Mouse (Mus musculus) urinary bladder, postnatal 4 days (tissue): Measurements from ENCODE around the gene Actn1.
"Not testable (repeated sequence)": the region's sequence is repeated elsewhere in the genome, so short reads cannot be mapped to it uniquely, and the experiment has no call there.

ENCODE experiments used
- DNase-seq, 2 experiments: peaks; one replicate each; pipeline ENCODE4 v3.0.0; 2021 to 2022; ENCODE audit warnings: low spot score in 2 of 2

Actn1 gene

GRCm38 (mm10) chr12:80260056-80260743, at the start of gene Actn1:
Gene Actn1, minus strand, starts transcription at chr12:80260371.
- DNase-seq = peak; percentile 89 to 90

- no peak for DNase-seq
These were observed 47.4 kb upstream of the Actn1 start for GRCm38 (mm10) chr12:80307556-80307955.

- no peak for DNase-seq
These were observed 44.3 kb upstream of the Actn1 start for GRCm38 (mm10) chr12:80304518-80304917.

GRCm38 (mm10) chr12:80300833-80301456, 40.8 kb upstream of the Actn1 start:
- no peak for DNase-seq

- no peak for DNase-seq
These were observed 38.5 kb upstream of the Actn1 start for GRCm38 (mm10) chr12:80298714-80299113.

- DNase-seq = no peak
These were observed 31.8 kb upstream of the Actn1 start for GRCm38 (mm10) chr12:80291895-80292435.

- DNase-seq = no peak
These were observed 30.8 kb upstream of the Actn1 start for GRCm38 (mm10) chr12:80290964-80291363.

GRCm38 (mm10) chr12:80290483-80290882, 30.3 kb upstream of the Actn1 start:
- no peak for DNase-seq

GRCm38 (mm10) chr12:80289722-80290121, 29.6 kb upstream of the Actn1 start:
- DNase-seq = no peak

- DNase-seq = no peak
These were observed 25.7 kb upstream of the Actn1 start for GRCm38 (mm10) chr12:80285890-80286289.

GRCm38 (mm10) chr12:80284251-80284650, 24.1 kb upstream of the Actn1 start:
- DNase-seq = not testable (repeated sequence)

GRCm38 (mm10) chr12:80278866-80279265, 18.7 kb upstream of the Actn1 start:
- DNase-seq = no peak

- DNase-seq = no peak
These were observed 17.3 kb upstream of the Actn1 start for GRCm38 (mm10) chr12:80277428-80277827.

GRCm38 (mm10) chr12:80275187-80275820, 15.1 kb upstream of the Actn1 start:
- DNase-seq = no peak

- DNase-seq = no peak
These were observed 13.0 kb upstream of the Actn1 start for GRCm38 (mm10) chr12:80273020-80273686.

- DNase-seq = no peak
These were observed 11.6 kb upstream of the Actn1 start for GRCm38 (mm10) chr12:80271806-80272205.

- peak in 1 of 2 experiments; percentile 29 for DNase-seq
These were observed 10.8 kb upstream of the Actn1 start for GRCm38 (mm10) chr12:80270924-80271323.

- no peak for DNase-seq
These were observed 9.1 kb upstream of the Actn1 start for GRCm38 (mm10) chr12:80269303-80269702.

- no peak for DNase-seq
These were observed 7.8 kb upstream of the Actn1 start for GRCm38 (mm10) chr12:80267962-80268361.

- DNase-seq = not testable (repeated sequence)
These were observed 4.2 kb upstream of the Actn1 start for GRCm38 (mm10) chr12:80264388-80264787.

- no peak for DNase-seq
These were observed 849 bp upstream of the Actn1 start for GRCm38 (mm10) chr12:80260744-80261695.
